Mouse (Mus musculus) bone marrow, adult 2 months (tissue): ENCODE data around the gene Adcy4.

Experiments used
- CTCF ChIP-seq: fragments of 200-500 bp; IDR thresholded peaks from 2 replicates; pipeline ENCODE4 v1.5.1; 2011; ENCODE audit warnings: low read length, control low read depth; ENCODE audit not compliant: control insufficient read depth, insufficient read depth
- POLR2A ChIP-seq: fragments of 200-500 bp; IDR thresholded peaks from 2 replicates; pipeline ENCODE4 v1.6.1; 2011; ENCODE audit warnings: low read depth, mild to moderate bottlenecking, control low read depth, low read length, borderline replicate concordance; ENCODE audit not compliant: control insufficient read depth

- TF ChIP-seq CTCF (no peak), POLR2A (no peak)
Measured at GRCm38 (mm10) chr14:55783958-55784235, at the start of gene Adcy4.
